Mouse (Mus musculus) liver, adult 2 months (tissue): Measurements from ENCODE around the gene Tex14. TPM values are rescaled to one million over a fixed set of nuclear protein-coding genes. Genes with fewer than 3 reads are reported as not detected.

Source experiments
- DNase-seq: peaks from one replicate; pipeline ENCODE4 v3.0.0-alpha.2; 2011; ENCODE audit warnings: low read depth, low spot score; ENCODE audit errors: extremely low read depth
- H3K27ac ChIP-seq: fragments of 200-500 bp; replicated peaks from 2 replicates; pipeline ENCODE4 v1.5.1; 2012; ENCODE audit warnings: low read depth, mild to moderate bottlenecking, control low read depth, inconsistent platforms, low read length; ENCODE audit not compliant: insufficient read depth
- H3K27me3 ChIP-seq: fragments of 200-500 bp; 2 replicates; pipeline ENCODE4 v1.6.1; 2012; ENCODE audit warnings: mild to moderate bottlenecking, moderate library complexity, low read length, inconsistent platforms; ENCODE audit not compliant: control insufficient read depth, insufficient read depth
- H3K36me3 ChIP-seq: fragments of 200-500 bp; 2 replicates; pipeline ENCODE4 v1.6.1; 2012; ENCODE audit warnings: low read length, inconsistent platforms; ENCODE audit not compliant: control insufficient read depth, insufficient read depth
- H3K4me1 ChIP-seq: fragments of 200-500 bp; 2 replicates; pipeline ENCODE4 v1.6.1; 2011; ENCODE audit warnings: low read length; ENCODE audit not compliant: control insufficient read depth, insufficient read depth
- H3K4me3 ChIP-seq: fragments of 200-500 bp; 2 replicates; pipeline ENCODE4 v1.5.1; 2011; ENCODE audit warnings: low read depth, mild to moderate bottlenecking, control low read depth, low read length, moderate library complexity; ENCODE audit not compliant: insufficient read depth
- H3K79me2 ChIP-seq: fragments of 200-500 bp; 2 replicates; pipeline ENCODE4 v1.6.1; 2012; ENCODE audit warnings: inconsistent platforms, mild to moderate bottlenecking, low read length, moderate library complexity; ENCODE audit not compliant: control insufficient read depth, insufficient read depth
- H3K9ac ChIP-seq: fragments of 200-500 bp; 2 replicates; pipeline ENCODE4 v1.6.1; 2012; ENCODE audit warnings: low read depth, mild to moderate bottlenecking, control low read depth, inconsistent platforms, low read length
- CTCF ChIP-seq: fragments of 200-500 bp; IDR thresholded peaks from 2 replicates; pipeline ENCODE4 v1.5.1; 2011; ENCODE audit warnings: low read depth, low read length, control low read depth
- POLR2A ChIP-seq: fragments of 200-500 bp; IDR thresholded peaks from 2 replicates; pipeline ENCODE4 v1.6.1; 2011; ENCODE audit warnings: low read length, control low read depth; ENCODE audit not compliant: insufficient read depth; ENCODE audit errors: extremely low read depth
- WGBS: fragments of 180-500 bp; shearing (Covaris S2); methylation state at CpG from one replicate; pipeline ENCODE4 v1.1.7; 2018; 5-methylcytosine and 5-hydroxymethylcytosine counted together
- polyA plus RNA-seq: library from polyadenylated mRNA; depleted of rRNA; stranded (reverse); fragments of >200 nt; gene quantifications from 2 replicates; pipeline ENCODE4 v1.2.3, GENCODE M21; 2012
- total RNA-seq: library from RNA; depleted of rRNA; stranded (reverse); fragments of >200 nt; gene quantifications from 2 replicates; pipeline ENCODE4 v1.2.3, GENCODE M21; 2014

The Tex14 gene
- total and polyA plus RNA-seq, 2 experiments, result 0.02 to 0.28 TPM

DNA sequence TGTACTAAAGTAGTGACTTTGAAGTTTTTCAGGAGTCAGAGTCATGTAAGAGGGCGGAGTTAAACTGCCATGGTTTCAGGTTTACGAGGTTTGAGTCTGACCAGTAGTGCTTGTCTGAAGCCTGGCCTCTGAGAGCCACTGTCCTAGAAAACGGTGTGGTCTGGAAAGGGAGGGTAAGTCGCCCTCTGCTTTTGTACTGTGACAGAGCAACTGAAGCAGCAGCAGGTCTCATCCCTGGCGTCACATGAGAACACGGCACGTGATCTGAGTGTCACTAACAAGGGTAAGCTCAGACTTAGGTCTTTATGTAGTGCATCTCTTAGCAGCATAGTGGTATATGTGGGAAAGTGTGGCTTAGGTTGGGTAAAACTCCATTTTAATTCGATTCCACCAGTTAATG is 137.4 kb downstream of the Tex14 start:
- no peak for DNase-seq
- no peak overlapping the region for H3K9ac ChIP-seq
- TF ChIP-seq POLR2A (no peak), CTCF (no peak)
- no peaks in the 10 kb centered on the region for H3K36me3 ChIP-seq
- no peaks in the 10 kb centered on the region for H3K27me3 ChIP-seq
- H3K79me2 ChIP-seq, result no peaks in the 10 kb centered on the region
- WGBS, result 61% methylated on average over 8 of the region's 8 CpGs
- H3K27ac ChIP-seq, result no peak overlapping the region
- H3K4me3 ChIP-seq, result no peak overlapping the region
- no peaks in the 10 kb centered on the region for H3K4me1 ChIP-seq

DNA sequence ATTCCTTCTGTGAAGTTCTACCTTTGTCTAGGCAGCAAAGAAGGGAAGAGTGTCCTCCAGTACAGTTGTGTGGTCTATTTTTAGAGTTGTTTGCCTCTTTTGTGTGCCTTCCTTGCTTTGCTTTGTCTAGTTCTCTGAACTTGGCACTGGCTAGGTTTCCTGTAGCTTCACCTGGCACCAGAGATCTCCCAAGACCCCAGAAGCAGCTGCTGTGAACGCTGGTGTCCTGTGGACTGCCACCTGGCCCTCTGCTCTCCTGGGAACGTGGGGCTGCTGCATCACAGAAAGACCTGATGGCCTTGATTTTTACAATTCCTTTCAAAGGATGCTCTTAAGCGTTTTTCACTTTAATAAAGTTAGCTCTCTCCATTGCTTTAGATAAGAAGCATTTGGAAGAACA is 138.0 kb downstream of the Tex14 start:
- Histone ChIP-seq H3K79me2 (no peaks in the 10 kb centered on the region), H3K36me3 (no peaks in the 10 kb centered on the region), H3K4me1 (no peaks in the 10 kb centered on the region), H3K27me3 (no peaks in the 10 kb centered on the region), H3K27ac (no peak overlapping the region), H3K4me3 (no peak overlapping the region), H3K9ac (no peak overlapping the region)
- WGBS, result 57% methylated on average over 3 of the region's 3 CpGs
- DNase-seq, result no peak
- no peak for TF ChIP-seq POLR2A
- no peak for TF ChIP-seq CTCF

DNA sequence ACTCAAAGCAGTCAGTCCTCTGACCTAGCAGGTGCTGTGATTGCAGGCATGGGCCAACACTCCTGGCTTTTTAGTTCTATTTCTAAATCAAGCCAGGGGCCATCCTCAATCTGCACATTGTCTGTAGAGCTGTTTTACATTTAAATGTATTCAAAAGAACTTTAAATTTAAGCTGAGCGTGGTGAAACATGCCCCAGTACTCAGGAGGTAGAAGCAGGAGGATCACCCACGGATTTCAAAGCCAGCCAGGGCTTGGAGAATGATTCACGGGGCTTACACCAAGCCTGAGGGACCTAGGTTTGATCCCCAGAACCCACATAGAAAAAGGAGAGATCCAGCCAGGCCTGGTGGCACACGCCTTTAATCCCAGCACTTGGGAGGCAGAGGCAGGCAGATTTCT is 148.5 kb downstream of the Tex14 start:
- H3K9ac ChIP-seq, result no peak overlapping the region
- no peak for DNase-seq
- no peak overlapping the region for H3K4me3 ChIP-seq
- no peak overlapping the region for H3K27ac ChIP-seq
- no peaks in the 10 kb centered on the region for H3K36me3 ChIP-seq
- H3K27me3 ChIP-seq, result no peaks in the 10 kb centered on the region
- H3K79me2 ChIP-seq, result no peaks in the 10 kb centered on the region
- no peaks in the 10 kb centered on the region for H3K4me1 ChIP-seq
- 94% methylated on average over 4 of the region's 4 CpGs for WGBS
- TF ChIP-seq POLR2A, result no peak
- TF ChIP-seq CTCF, result no peak

DNA sequence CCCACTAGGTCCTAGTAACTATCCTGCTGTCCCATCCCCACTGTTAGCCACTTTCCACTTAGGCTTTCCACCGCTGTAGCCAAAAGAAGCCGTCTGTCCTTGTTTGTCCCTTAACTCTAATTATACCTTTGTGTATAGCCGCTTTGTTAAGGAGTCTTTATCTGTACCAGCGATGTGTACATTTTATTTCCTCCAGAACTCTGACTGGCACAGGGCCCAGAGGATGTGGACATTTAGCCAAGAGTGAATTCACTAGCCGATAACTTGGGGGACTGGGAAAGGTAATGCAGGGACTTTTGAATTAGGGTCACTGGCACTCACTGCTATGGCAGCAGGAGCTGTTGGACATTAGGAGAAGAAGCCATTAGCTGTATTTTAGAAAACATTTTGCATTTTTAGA is 149.5 kb downstream of the Tex14 start:
- WGBS, result 49% methylated on average over 5 of the region's 5 CpGs
- Histone ChIP-seq H3K79me2 (no peaks in the 10 kb centered on the region), H3K4me1 (no peaks in the 10 kb centered on the region), H3K27me3 (no peaks in the 10 kb centered on the region), H3K27ac (no peak overlapping the region), H3K9ac (no peak overlapping the region), H3K4me3 (no peak overlapping the region), H3K36me3 (no peaks in the 10 kb centered on the region)
- TF ChIP-seq CTCF (no peak), POLR2A (no peak)
- DNase-seq, result no peak

DNA sequence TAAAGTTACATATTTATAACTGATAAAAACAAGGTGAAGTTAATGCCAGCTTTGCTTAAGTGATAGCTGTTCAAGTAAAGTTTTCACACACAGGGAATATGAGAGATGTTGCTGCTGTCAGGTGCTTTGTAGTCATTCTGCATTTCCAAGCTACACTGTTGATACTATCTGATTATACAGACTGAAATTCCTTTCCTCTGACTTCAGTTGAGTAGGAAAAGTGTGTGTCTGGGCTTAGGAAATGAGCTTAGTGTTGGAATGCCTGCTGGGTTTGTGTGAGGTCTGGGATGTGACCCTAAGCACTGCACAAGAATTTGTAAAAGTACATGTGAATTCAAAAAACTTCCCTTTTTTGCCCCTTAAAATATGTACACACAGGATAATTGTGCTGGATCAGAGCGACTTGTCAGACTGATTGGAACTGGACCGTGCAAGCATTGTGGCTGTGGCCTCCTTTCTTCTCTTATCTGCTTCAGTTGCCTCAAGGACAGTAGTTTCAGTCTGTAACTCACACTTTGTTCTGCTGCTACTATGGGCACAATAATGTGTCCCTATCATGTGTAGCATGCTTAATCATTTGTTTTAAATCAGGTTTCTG is 150.3 kb downstream of the Tex14 start:
- H3K36me3 ChIP-seq, result no peaks in the 10 kb centered on the region
- no peaks in the 10 kb centered on the region for H3K79me2 ChIP-seq
- TF ChIP-seq POLR2A (no peak), CTCF (no peak)
- WGBS, result 58% methylated on average over 2 of the region's 2 CpGs
- no peak overlapping the region for H3K27ac ChIP-seq
- no peak overlapping the region for H3K9ac ChIP-seq
- no peak overlapping the region for H3K4me3 ChIP-seq
- no peaks in the 10 kb centered on the region for H3K4me1 ChIP-seq
- H3K27me3 ChIP-seq, result no peaks in the 10 kb centered on the region
- DNase-seq, result no peak

DNA sequence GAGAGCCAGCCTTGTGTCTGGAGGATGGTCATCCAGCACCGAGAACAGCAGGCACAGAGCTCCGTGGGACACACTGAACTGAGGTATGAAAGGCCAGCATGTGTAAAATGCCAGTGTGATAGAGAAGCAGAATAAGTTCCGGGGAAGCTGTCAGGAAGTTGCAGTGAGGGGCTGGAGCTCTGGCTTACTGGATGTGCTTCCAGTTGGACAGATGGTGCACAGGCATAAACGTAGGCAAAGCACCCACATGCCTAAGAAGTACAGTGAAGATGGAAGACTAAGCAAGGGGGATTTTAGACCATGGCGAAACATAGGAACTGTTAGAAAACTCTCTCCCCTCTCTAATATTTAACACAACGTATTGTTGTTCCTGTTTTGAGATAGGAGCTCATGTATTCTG is 156.3 kb downstream of the Tex14 start:
- Histone ChIP-seq H3K9ac (no peak overlapping the region), H3K79me2 (no peaks in the 10 kb centered on the region), H3K27me3 (no peaks in the 10 kb centered on the region), H3K4me3 (no peak overlapping the region), H3K36me3 (no peaks in the 10 kb centered on the region), H3K27ac (no peak overlapping the region), H3K4me1 (no peaks in the 10 kb centered on the region)
- no peak for DNase-seq
- TF ChIP-seq CTCF (no peak), POLR2A (no peak)
- 77% methylated on average over 6 of the region's 6 CpGs for whole genome bisulfite sequencing
